Mouse (Mus musculus) WW6 (cell line): ENCODE data around the gene P2ry2.

ENCODE experiments used
- DNase-seq: peaks from one replicate; pipeline ENCODE4 v3.0.0-alpha.2; 2013; ENCODE audit warnings: low read depth, low spot score

Gene P2ry2

DNA sequence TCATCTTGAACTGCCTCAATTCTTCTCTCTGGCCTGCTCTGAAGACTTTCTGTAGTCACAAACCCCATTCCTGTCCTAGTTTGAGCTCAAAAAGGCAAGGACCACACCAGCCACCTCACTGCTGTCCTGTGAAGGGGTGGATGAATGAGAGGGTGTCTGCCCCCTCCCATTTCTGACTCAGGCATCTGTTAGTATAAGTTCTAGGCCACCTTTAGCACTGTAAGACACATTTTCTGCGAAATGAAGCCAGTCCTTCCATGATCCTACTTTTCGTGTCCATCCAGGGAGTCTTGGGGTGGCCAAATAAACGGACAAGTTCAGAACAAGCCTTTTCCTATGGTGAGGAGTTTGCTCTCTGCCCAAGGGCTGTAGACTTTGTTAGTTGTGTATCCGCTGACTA is at the start of gene P2ry2:
TSS of gene P2ry2 (minus strand) at position 326 of the 400 bp plus-strand sequence.
- DNase-seq: no peak

DNA sequence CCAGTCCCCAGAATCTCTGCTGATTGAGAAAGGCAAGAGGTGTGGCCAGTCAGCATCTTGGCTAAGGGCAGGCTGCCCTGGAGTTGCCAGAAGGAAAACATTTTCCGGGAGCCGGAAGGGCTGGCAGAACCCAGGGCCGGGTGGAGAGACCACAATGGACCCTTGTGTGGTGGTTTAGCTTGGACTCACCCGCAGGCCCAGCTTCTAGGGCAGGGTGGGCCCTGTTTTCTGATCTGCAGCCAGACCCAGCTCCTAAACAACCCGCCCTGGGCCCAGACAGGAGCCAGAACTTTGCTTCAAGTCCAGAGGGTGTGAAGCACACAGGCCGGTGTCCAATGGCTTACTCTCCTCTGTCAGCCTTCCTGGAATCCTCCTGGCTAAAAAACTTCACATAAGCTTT is 49.6 kb upstream of the P2ry2 start:
- no peak for DNase-seq

DNA sequence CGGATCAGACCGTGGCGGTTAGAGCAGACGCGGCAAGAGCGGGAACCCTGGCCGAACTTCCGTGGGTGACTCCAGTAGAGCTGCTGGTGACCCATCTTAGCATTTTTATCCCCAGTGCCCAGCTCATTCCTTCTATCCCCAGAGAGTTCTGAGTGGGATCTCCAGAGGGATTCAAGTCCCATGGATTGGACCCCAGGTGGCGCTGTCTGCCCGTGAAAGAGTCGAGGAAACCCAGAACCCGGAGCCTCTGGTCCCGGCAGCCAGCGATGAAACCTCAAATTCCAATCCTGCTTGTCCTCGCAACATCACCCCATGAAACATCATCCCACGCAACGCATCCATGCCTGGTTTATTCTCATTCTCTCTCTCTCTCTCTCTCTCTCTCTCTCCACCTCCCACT is 48.7 kb upstream of the P2ry2 start:
- DNase-seq: peak; percentile 58

DNA sequence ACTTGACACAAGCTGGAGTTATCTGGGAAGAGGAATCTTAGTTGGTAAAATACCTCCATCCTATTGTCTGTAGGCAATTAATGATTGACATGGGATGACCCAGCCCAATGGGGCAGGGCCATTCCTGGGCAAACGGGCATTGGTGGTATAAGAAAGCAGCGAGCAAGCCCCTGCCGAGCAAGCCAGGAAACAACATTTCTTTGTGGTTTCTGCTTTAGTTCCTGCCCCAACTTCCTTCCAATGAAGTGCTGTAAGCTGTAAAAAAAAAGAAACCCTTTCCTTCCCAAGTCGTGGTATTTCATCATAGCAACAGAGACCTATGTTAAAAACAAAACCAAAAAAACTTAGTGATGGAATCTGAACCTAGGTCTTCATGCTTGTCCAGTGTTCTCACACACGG is 47.8 kb upstream of the P2ry2 start:
- no peak for DNase-seq

DNA sequence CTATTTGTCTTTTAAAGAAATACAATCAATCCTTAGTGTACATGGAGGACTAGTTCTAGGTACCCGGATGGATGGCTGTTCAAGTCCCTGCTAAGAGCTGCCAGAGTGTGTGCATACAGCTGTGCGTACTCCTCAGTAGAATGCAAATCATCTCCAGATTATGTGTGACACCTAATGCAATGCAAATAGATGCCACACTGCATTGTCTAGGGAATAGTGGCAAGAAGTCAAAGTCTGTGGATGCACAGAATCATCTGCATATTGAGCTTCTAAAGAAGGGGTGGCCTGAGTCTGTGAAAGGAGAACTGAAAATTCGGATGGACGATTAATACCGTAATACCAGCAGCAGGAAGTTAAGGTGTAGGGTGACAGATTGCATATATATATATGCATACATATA is 46.5 kb upstream of the P2ry2 start:
- no peak for DNase-seq

DNA sequence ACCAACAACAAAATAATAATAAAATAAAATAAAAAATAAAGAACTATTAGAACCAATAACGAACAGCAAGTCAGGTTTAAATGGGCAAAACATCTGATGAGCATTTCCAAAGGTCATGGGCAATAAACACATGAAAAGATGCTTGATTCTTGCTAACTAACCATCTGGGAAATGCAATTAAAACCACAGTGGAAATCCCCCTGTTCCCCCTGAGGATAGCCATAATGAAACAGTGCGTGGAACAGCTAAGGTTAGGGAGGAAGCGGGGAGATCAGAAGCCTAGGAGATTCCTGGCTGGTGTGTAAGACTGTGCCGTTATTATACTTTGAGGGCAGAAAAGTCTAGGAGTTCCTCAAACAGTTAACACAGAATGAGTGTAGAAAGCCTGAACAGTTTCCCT is 44.6 kb upstream of the P2ry2 start:
- DNase-seq: no peak

DNA sequence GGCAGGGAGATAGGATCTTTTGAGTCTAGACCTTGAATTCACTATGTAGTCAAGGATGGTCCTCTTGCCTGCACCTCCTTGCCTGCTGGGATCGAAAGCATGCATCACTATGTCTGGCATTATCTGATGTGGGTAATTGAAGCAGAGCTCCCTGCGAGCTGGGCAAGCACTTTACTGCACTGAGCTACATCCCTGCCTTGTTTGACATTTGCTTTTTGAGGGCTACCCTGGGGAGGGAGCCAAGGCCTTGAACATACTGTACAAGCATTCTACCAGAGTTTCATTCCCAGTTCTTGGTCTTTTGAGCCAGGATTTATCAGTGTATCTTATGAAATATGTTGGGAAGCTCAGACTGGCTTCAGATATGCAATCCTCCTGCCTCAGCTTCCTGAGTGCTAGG is 40.5 kb upstream of the P2ry2 start:
- no peak for DNase-seq

DNA sequence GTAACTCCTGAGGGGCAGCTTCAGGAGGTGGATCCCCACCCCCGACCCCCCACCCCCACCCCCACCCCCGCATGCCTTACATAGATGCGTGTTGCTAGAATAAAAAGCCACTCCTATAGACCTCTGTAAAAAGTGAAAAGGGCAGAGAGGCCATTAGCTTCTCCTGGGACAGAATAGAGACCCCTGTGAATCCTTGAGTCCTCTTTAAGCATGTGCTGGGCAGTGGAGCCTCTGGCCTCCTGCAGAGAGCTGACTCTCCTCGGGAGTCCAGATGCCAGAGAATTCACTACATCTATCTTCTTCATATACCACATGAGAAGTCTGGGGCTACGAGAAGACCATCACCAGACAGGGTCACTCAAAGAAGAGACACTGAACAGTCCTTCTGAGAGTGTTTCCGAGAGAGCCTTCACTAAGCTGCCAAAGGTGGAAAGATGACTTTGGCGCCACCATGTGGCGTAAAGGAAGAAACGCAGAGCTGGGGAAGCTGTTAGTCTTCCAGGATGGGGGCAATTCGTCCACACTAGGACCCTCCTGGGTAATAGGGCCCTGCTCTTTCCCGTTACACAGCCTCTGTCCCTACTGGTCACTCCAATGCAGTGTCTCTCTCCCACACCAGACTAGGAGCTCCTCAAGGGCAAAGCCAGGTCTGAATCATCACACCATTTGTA is 39.0 kb upstream of the P2ry2 start:
- peak; percentile 36 for DNase-seq

DNA sequence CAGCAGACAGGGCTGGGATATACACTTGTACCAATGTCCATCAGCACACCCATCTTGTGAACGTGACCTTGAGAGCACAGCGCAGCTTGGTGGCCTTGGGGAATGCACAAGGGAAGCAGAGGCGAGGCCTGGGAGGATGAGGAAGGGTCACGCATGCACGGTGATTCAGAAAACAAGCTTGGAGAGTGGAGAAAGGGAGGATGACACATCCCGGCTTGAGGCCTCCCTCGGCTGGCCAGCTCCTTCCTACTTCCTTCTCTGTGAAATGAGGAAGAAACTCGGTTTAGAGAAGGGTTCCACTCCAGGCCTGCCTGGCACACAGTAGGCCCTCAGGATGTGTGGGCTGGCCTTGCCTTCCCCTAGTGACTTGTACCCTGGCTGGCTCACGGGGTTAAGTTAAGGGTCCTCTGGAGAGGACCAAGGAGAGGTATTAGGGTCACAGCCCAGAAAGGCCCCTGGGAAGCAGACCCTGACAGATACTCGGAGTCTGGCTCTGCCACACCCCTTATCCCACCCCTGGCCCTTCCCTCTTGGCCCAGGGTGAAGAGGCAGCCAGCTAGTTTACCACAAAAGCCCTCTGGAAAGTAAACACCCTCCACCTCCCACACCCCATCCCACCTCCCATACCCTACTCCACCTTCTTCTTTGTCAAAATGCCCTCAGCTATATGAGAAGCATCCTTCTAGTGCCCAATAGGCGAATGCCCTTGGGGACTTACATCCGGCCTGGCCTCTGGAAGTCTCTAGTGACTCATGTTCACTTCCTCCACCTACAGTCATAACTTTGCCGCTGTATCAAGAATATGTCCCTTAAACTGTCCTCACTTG is 38.3 kb upstream of the P2ry2 start:
- DNase-seq: no peak

DNA sequence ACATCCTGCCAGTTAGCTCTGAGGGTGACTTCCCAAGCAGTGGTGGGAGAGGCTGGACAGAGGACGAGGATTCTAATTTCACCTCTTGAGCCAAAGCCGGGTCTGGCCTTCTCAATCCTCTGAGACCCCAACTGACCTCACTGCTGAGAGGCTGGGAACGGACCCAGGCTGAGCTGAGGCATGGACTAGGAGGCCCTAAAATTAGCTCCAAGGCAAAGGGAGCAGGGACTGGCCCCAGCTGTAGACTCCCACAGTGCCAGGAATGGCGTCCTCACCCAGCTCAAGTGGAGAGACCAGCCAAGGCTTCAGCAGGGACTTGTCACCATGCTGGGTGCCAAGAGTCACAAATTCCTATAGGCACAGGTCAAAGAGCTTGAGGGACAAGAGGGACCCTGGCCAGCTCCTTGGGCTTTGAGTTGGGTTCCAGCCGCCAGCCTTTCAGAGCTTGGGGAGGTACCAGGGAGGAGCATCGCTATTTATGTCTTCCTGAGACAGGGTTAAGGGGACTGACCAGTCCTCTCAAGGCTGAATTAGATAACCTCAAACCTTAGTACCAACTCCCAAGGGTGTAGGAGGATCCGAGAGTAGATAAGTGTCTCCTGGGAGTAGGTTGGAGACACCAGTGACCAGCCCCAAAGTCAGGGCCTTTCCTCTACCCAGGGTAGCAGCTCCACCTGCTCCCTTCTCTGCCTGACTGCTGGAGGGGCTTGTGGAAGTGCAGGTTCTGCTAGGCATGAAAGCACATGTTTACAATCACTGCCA is 36.8 kb upstream of the P2ry2 start:
- DNase-seq: no peak

DNA sequence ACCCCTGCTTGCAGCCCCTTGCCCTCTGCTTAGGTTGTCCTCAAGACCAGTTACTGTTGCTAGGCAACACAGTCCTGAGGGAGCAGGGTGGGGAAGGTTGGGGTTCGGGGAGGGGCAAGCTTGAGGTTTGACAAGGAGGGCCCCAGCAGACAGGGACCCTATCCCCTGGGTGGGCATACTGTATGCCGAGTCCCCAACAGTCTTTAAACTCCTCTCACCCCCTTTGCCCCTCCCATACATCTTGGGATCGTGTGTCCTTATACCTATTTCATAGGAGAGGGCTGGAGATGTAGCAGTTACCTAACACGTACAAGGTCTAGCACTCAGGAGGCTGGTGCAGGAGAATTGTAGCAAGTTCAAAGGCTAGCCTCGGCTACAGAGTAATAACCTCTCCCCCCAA is 35.6 kb upstream of the P2ry2 start:
- no peak for DNase-seq

DNA sequence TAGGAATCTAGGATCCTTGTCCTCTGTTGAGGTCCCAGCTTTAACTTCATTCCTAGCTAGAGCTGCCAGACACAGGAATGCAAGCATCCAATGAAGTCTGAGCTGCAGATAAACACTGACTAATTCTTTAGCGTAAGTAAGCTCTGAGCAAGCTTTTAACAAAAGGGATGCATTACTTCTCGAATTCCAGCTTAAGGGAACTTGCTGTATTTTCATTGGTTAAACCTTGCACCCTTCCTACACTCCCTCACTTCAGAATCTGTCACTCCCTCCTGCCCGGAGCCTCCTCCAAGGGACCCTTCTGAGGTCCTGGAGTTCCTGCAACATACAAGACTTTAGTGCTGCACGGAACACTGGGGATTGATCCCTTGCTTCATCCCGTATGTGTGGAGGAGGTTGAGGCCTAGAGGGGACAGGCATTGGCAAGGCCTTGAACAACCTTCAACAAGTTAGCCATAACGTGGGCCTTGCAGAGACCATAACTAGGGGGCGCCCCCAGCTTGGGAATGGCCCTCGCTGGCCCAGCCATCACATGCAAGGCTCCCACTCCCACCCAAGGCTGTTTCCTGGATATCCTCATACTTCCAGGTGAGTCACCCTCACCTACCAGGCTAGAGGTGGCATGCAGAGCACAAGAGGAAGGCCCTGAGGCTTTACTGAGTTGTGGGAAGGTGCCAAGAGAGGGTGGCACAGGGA is 31.3 kb upstream of the P2ry2 start:
- no peak for DNase-seq

DNA sequence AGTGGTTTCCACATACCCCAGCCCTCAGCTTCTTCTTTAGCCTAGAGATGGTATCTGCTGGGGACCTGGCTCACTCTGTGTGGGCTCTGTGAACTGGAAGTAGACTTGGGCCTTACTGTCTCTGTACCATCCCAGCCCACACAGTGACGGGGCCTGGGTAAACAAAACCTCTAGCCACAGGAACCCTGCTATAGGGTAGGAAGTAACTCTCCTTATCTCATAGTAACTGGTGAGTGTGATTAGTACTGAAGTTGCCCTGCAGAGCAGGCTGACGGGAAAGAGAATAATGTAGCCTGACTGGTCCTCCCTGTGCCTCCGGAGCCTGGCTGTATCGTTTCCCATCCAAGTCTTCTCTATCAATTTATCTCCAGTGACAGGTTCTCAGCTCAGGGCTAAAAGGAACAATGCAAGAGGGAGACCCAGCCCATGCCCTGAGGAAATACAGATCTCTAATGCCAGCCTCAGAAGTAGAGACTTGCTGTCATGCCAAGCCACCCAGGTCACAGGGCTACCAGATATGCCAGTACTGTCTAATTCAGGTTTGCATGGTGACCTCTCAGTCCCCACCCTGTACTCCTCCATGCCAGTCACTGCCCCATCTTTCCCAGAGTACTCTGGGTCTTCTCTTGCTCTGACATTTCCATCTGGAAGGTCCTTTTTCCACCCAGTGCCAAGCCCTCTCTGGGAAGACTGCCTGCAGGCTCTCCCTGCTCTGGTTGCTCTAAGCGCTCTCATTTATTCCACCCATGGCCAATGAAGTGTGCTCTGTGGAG is 29.5 kb upstream of the P2ry2 start:
- no peak for DNase-seq

DNA sequence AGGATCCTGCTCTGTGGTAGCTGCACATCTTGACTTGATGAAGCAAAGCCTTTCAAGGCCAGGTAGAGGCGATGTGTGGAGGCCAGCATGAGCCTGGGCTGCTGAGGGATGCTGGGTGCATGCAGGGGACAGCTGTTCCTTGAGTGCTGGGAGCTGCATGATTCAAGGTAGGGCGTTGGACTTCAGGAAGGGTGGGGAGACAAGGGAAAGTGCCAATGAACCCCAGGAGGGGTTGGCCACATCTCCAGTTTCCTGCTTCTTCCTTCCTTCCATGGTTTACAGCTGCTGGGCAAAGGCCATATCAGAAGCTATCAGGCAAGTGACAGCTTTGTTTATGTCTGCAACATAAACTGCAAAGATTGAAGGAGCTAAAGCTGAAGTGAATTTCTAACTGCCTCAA is 28.9 kb upstream of the P2ry2 start:
- no peak for DNase-seq

DNA sequence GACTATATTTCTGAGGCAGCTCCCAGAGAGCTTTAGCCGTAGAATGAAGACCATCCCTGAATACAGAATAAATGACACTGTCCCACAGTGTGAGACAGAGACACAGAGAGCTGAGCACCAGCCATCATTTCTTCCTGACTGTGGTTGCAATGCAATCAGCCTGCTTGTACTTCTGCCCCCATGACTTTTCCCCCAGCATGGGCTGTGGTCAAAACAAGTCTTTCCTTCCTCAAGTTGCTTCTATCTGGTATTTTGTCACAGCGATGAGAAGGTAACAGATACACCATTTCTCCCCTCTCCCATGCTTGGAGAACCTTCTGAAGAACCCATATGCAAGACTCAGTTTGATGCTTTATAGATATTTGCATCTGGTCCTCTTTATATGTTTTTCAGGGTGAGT is 20.7 kb upstream of the P2ry2 start:
- no peak for DNase-seq

DNA sequence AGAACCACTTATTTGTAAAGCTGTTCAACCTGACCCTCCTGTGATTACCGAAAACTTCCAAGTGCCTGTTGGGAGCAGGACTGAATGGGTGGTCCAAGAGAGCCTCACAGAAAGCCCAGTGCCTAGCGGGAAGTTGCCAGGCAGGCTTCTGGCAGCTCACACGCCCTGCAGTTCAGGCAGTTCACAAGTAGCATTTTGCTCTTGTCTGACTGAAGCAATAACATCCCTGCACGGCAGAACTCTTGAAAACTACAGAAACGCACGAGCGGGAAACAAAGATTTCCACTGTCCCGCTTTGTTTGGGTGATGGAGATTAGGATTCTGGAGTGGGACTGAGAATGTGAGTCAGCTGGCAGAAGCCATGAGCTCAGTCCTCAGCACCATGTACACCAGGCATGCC is 18.6 kb upstream of the P2ry2 start:
- DNase-seq: no peak

DNA sequence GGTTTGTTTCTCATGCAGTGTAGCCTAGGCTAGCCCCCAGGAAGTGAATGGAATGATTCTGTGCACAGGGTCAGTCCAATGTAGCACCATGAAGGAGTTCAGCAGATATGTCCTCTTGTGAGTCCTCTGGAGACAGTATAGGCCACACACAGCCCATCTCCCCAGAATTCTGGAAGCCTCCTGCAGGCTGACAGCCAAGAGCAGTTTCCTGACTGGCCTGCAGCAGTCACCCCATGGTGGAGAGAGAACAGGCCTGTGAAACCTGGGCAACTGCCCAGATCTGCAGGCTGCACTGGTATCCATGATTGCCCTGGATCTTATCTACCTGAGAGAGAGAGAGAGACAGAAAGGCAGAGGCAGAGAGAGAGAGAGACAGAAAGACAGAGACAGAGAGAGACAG is 18.1 kb upstream of the P2ry2 start:
- DNase-seq: no peak

DNA sequence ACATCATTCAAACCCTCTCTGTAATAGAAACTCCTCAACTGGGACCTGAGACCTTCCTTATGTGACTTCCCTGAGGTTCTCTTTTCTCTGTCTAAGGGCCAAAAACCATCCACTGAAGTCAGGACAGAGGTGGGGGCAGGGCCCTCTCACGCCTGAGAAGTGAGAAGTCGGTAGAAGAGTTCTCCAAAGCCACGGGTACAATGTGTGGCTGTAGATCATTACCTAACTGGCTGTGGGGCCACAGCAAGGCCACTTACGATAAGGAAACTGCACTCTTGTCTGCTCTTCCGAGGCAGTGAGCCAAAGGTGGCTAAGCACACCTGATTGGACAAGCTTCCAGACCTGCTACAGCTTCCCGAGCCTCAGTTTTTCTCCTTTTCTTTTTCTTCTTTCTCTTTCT is 16.8 kb upstream of the P2ry2 start:
- DNase-seq: no peak

DNA sequence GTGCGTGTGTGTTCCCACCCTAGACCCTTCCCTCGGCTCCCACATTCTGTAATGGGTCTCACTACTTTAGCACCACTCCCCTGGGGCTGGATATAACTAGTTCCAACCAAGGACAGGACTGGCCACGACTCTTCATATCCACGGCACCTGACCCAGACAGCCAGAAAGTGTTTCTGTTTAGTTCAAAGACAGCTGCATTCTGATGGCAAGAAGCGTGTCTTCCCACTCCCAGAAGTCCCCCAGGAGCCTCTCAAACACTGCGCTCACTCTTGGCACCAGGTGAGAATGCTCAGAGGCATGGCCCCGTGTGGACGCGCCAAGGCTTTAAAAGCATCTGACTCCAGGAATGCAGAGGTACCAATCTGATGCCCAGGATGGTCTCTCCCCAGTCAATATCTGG is 16.3 kb upstream of the P2ry2 start:
- DNase-seq: no peak

DNA sequence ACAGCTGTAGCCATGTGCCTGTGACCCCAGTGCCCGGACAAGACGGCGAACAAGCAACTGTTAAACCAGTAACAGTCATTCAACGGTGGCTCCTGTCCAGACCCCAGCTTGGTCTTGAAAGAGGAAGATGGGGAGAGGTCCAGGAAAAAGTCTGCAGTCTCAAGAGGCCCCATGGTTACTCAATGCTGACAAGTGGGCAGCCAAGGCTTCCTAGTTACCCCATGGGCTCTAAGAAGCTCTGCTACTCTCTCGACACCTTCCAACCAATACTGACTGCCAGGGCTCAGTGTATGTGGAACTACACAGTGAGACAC is 15.7 kb upstream of the P2ry2 start:
- no peak for DNase-seq

DNA sequence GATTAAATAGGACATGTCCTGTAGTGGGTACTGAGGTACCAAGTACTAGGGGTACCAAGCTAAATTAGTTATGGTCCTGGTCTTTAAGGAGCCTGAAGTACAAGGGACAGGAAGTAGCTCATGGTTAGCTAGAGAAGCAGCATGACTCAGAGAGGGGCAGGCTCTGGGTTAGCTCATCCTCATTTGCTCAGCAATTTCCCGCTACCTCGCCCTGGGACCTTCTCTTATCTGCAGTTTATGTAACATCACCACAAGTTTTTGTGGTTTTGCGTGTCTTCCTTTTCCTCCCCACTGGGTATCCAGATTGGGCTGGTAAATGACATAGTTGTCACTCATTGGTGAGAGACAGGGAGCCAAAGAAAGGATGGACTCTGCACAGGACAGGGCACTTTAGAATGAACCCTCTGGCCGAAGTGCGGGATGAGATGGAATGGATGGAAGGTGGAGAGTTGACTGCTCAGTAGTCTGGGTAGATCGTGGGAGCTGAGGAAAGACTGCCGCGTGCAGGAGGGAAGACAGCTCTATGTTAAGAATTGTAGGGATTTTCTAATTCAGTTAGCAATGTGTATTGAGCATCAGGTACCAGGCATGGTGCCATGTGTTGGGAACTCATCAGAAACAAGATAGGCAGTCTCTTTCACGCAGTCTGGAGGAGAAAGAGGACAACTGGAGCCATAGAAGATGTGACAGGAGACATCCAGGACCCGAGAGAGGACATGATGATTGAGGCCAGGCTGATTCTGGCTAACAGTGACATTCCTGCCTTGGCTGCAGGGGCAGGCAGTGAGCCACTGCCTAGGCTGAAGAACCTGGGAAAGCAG is 15.2 kb upstream of the P2ry2 start:
- no peak for DNase-seq
